Mouse (Mus musculus): ENCODE data around the gene Nckap1. TPM values are rescaled to one million over a fixed set of nuclear protein-coding genes. Genes with fewer than 3 reads are reported as not detected.

The Nckap1 gene
- polyA plus RNA-seq, 1 experiment from 2014 or later = 59.8 TPM

DNA sequence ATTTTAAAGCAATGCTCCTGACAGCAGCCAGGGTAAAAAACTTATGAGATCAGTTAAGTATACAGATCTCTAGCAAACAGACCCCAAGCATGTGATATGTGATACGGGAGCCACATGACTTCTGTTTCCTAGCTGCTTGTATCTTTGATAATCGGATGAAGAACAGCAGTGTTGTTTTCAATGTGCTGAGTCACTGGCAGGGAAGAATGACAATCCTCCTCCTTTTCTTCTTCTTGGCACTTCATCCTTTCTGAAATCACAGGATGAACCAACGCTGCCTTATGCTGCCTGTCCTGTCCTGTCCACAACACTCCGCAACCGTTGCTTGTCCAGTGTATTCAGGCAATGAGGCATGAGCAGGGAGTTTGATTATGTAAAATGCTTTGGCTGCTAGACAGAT, 15.8 kb upstream of the Nckap1 start:
- Histone ChIP-seq H3K36me3 (no peaks in the 10 kb centered on the region), H3K27ac (no peak overlapping the region), H3K9me3 (no peaks in the 10 kb centered on the region), H3K27me3 (no peaks in the 10 kb centered on the region), H3K4me3 (no peak overlapping the region), H3K9ac (no peak overlapping the region), H3K4me1 (no peaks in the 10 kb centered on the region), H3K4me2 (no peak overlapping the region)
- ATAC-seq (ENCODE audit: insufficient number of reproducible peaks, insufficient read depth, low FRiP score, low TSS enrichment, low read depth) = no peak
- WGBS = 63% methylated on average over 5 of the region's 5 CpGs

DNA sequence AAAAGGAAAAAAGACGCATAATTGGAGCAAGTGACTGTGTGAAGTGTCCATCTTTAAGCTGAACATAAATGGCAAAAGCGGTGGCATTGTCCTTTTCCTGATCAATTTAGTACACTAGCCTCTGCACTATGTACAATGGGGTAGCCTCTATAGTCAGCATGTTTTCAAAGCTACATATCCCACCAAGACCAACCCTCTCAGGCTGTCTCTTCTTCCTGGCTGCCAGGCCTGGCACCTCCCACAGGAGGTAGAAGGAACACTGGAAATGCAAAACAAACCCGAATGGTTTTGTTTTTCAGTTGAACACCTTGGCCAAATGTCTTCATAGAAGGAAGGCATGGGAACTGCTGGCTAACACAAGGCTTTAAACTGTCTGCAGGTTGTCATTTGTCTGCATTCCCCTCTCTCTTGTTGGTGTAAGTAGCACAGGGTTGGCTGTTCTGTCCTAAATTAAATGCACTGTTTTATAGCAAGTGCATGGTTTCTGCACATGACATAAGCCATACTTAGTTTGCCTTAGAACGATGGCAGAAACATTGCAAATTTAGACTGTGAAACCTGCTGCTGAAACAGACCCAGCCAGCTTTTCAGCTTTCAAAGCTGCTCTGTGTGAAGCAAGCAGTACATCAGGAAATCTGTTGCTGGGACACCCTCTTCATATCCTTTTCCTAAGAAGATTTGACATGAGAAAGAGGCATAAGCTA, 13.2 kb upstream of the Nckap1 start:
- Histone ChIP-seq H3K36me3 (no peaks in the 10 kb centered on the region), H3K4me3 (no peak overlapping the region), H3K27ac (no peak overlapping the region), H3K27me3 (no peaks in the 10 kb centered on the region), H3K4me1 (no peaks in the 10 kb centered on the region), H3K4me2 (no peak overlapping the region), H3K9ac (no peak overlapping the region), H3K9me3 (no peaks in the 10 kb centered on the region)
- no peak for ATAC-seq (ENCODE audit: insufficient number of reproducible peaks, insufficient read depth, low FRiP score, low TSS enrichment, low read depth)
- WGBS = 66% methylated on average over 4 of the region's 4 CpGs

DNA sequence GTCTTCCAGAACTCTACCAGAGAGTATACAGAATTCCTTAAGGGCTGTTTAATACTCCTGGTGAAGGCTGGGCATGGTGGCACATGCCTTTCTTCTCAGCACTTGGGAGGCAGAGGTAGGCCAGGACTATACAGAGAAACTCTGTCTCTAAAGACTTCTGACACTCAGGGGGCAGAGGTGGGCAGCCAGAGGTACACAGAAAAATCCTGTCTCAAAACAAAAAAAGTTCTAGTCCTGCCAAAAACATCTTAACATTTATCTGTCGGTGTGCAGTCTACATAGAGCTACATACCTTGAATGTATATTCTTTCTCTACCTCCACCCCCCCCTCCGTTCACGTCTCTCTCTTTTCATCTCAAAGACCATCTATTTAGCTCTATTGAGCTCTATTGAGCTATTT, 1.2 kb upstream of the Nckap1 start:
- Histone ChIP-seq H3K27me3 (no peaks in the 10 kb centered on the region), H3K9ac (no peak overlapping the region), H3K27ac (no peak overlapping the region), H3K9me3 (no peaks in the 10 kb centered on the region), H3K4me3 (no peak overlapping the region), H3K4me2 (no peak overlapping the region), H3K36me3 (no peaks in the 10 kb centered on the region), H3K4me1 (peaks cover 13% of the 10 kb centered on the region)
- no peak for ATAC-seq (ENCODE audit: insufficient number of reproducible peaks, insufficient read depth, low FRiP score, low TSS enrichment, low read depth)
- WGBS = 78% methylated on average over 3 of the region's 3 CpGs

DNA sequence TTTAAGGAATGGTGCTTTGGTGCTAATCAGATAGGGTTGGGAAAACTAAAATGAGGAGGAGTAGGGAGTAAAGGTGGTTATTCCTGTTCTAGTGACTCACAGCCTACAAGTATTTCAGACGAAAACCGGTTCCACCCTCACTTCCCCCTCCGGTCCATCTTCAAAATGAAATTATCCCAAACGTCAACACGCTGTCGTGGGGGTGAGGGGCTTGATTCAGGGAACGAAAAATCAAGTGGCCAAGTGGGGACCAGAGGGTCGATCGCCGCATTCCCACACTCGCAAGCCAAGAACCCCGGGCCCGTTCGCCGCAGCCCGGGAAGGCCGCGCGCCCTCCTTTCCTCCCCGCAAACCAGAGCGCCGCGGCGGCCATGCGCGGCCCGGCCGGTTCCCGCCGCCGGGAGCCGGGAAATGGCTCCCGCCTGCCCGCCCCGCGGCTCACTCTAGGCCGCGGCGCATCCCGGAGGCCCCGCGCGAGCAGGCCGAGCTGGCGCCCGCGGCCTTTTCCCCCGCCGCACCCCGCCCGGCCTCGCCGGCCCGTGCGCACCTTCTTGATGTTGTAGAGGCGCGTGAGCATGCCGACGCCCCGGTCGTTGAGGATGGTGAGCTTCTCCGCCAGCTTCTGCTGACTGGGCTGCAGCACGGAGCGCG, 744 bp downstream of the Nckap1 start:
- peak overlapping the region; percentile 97 for H3K27ac ChIP-seq
- peak overlapping the region; percentile 99 for H3K9ac ChIP-seq
- ATAC-seq (ENCODE audit: insufficient number of reproducible peaks, insufficient read depth, low FRiP score, low TSS enrichment, low read depth) = peak; percentile 70
- peak overlapping the region; percentile 72 for H3K4me2 ChIP-seq
- no peaks in the 10 kb centered on the region for H3K36me3 ChIP-seq
- H3K4me1 ChIP-seq = peaks cover 13% of the 10 kb centered on the region
- H3K27me3 ChIP-seq = no peaks in the 10 kb centered on the region
- WGBS = under 1% methylated on average over 62 of the region's 65 CpGs
- H3K9me3 ChIP-seq = no peaks in the 10 kb centered on the region
- peak overlapping the region; percentile 89 for H3K4me3 ChIP-seq

DNA sequence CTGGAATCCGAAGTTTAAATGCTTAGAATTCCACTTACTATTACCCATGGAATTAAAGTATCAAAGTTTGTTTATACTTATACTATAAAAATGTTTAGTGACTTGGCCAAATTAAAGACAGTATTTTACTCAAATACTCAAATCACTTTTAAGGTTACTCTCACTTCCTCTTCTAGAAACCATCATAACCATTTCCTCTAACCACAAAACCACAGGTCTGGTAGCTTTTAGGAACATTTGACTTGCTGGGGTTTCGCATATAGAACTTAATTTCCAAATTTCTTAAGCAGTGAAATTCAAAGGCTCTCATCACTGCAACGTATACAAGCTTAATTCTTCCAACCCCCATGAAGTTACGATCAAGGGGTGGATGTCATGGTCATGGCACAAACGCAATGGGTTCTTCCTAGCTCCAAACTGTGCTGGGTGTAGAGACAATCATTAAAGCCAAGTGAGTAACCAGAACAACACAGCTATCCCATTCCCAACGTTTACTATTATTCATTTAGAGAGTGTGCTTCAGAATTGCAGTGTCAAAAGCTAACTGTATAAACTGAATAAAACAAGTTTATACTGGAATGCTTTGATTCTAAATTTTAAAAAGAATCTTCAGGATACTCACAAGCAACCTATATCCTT, 1.8 kb downstream of the Nckap1 start:
- no peaks in the 10 kb centered on the region for H3K36me3 ChIP-seq
- H3K9me3 ChIP-seq = no peaks in the 10 kb centered on the region
- no peaks in the 10 kb centered on the region for H3K27me3 ChIP-seq
- H3K4me1 ChIP-seq = peaks cover 13% of the 10 kb centered on the region
- WGBS = 25% methylated on average over 6 of the region's 6 CpGs
- peak overlapping the region; percentile 52; the same call in 1 of the 2 replicates for H3K9ac ChIP-seq
- H3K27ac ChIP-seq = no peak overlapping the region
- ATAC-seq (ENCODE audit: insufficient number of reproducible peaks, insufficient read depth, low FRiP score, low TSS enrichment, low read depth) = no peak
- H3K4me3 ChIP-seq = peak overlapping the region; percentile 36
- peak overlapping the region; percentile 72 for H3K4me2 ChIP-seq

DNA sequence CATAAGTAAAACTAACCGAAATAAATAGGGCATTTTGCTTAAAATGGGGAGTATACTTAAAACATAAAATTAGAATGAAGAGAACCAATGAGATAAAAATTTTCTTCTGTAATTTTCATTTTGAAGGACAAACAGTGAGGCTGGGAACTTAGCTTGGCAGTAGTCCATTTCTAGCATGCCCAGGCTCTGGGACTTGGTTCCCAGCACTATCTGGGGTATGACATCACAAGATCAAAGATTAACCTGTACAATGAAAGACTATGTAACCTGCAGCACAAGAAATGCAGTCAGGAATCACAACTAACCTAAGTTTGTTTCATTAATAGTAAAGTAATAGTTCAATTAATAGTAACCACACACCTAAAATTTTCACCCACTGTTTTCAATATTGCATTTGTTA, 3.9 kb downstream of the Nckap1 start:
- Histone ChIP-seq H3K9ac (no peak overlapping the region), H3K9me3 (no peaks in the 10 kb centered on the region), H3K4me3 (no peak overlapping the region), H3K27ac (no peak overlapping the region), H3K36me3 (no peaks in the 10 kb centered on the region), H3K4me2 (no peak overlapping the region), H3K27me3 (no peaks in the 10 kb centered on the region), H3K4me1 (peaks cover 13% of the 10 kb centered on the region)
- no peak for ATAC-seq (ENCODE audit: insufficient number of reproducible peaks, insufficient read depth, low FRiP score, low TSS enrichment, low read depth)
- 95% methylated on average over 1 of the region's 1 CpGs for WGBS

DNA sequence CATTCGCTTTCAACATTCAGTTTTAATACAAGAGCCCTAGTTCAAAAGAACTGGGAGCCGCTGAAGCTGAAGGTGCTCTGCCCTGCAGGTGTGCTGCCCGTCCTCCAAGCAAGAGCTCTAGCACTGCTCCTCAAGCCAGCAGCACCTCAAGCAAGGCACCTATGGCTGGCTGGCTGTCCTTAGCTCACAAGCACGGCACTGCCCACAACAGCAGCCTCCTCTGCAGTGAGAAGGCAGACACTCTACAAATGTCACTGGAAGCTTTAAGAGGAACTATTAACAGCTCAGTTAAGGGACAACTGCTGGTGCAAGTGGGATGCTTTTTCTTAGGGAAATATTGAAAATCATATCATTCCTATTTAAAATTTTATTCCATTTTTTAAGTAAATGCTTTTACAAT, 10.5 kb downstream of the Nckap1 start:
- H3K4me2 ChIP-seq = no peak overlapping the region
- H3K27me3 ChIP-seq = no peaks in the 10 kb centered on the region
- H3K4me3 ChIP-seq = no peak overlapping the region
- no peak for ATAC-seq (ENCODE audit: insufficient number of reproducible peaks, insufficient read depth, low FRiP score, low TSS enrichment, low read depth)
- WGBS = 64% methylated on average over 4 of the region's 4 CpGs
- no peak overlapping the region for H3K27ac ChIP-seq
- H3K4me1 ChIP-seq = peaks cover 3% of the 10 kb centered on the region; the same call in 1 of the 2 replicates
- no peaks in the 10 kb centered on the region for H3K9me3 ChIP-seq
- no peak overlapping the region for H3K9ac ChIP-seq
- H3K36me3 ChIP-seq = no peaks in the 10 kb centered on the region

DNA sequence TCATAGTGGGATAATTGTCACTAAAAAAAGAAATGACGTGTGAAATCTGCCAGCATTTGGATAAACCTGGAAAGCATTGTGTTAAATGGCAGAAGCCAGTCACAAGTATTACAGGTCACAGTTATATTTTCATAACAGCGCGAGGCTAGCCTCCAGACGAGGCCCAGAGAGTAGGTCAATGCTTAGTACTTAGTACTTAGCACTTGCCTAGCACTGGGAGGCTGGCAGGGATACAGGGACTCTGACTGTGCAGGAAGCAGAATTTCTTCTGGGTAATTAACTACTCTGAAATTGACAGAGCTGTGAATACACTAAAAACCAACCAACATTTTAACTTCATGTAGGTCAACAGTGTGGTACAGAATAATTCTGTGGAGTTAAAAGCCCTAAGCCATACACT, 13.8 kb downstream of the Nckap1 start:
- Histone ChIP-seq H3K4me2 (no peak overlapping the region), H3K4me1 (peaks cover 3% of the 10 kb centered on the region; the same call in 1 of the 2 replicates), H3K27me3 (no peaks in the 10 kb centered on the region), H3K36me3 (no peaks in the 10 kb centered on the region), H3K9ac (no peak overlapping the region), H3K4me3 (no peak overlapping the region), H3K27ac (no peak overlapping the region), H3K9me3 (no peaks in the 10 kb centered on the region)
- no peak for ATAC-seq (ENCODE audit: insufficient number of reproducible peaks, insufficient read depth, low FRiP score, low TSS enrichment, low read depth)
- WGBS = 90% methylated on average over 4 of the region's 4 CpGs

DNA sequence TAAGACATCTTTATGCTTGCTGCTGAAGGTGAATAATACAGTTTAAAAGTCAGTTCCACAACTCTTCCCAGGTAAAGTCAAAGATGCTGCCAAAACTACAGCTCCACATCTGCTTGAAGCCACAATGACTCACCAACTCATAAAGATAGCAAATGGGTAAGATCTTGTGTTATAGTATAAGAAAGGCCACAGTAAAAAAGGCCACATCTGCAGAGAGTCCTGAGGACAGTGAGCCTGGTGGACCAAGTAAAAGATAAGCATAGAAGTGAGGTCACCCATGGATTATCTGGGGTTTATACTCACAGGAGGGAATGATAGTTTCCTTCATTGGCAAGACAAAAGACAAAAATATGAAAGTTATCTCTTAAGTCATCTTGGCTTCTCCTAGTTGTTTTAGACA, 18.9 kb downstream of the Nckap1 start:
- H3K4me3 ChIP-seq = no peak overlapping the region
- no peak overlapping the region for H3K4me2 ChIP-seq
- no peaks in the 10 kb centered on the region for H3K9me3 ChIP-seq
- peaks cover 11% of the 10 kb centered on the region for H3K36me3 ChIP-seq
- no peak overlapping the region for H3K9ac ChIP-seq
- no peaks in the 10 kb centered on the region for H3K27me3 ChIP-seq
- ATAC-seq (ENCODE audit: insufficient number of reproducible peaks, insufficient read depth, low FRiP score, low TSS enrichment, low read depth) = no peak
- H3K27ac ChIP-seq = no peak overlapping the region
- H3K4me1 ChIP-seq = no peaks in the 10 kb centered on the region

DNA sequence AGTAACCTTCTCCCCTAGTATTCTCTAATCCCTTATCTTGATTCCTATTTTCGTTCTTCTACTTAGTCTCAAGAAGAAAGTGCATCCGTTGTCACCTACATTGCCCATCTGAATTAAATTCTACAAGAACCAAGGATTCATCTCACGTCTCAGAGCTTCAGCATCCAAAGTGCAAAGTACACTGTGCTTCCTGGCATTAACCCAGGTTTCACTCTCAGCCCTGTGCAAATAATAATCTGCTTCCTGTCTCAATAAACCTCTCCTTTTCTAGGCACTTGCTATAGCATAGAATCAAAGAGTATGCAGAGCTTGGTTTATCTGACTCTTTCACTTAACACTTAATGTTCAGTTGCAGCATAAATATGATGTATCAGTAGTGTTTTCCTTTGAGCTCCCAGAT, 19.7 kb downstream of the Nckap1 start:
- no peak overlapping the region for H3K4me2 ChIP-seq
- H3K27me3 ChIP-seq = no peaks in the 10 kb centered on the region
- H3K9me3 ChIP-seq = no peaks in the 10 kb centered on the region
- ATAC-seq (ENCODE audit: insufficient number of reproducible peaks, insufficient read depth, low FRiP score, low TSS enrichment, low read depth) = no peak
- WGBS = 86% methylated on average over 3 of the region's 3 CpGs
- H3K4me3 ChIP-seq = no peak overlapping the region
- H3K9ac ChIP-seq = no peak overlapping the region
- H3K27ac ChIP-seq = no peak overlapping the region
- H3K36me3 ChIP-seq = peaks cover 11% of the 10 kb centered on the region
- H3K4me1 ChIP-seq = no peaks in the 10 kb centered on the region

DNA sequence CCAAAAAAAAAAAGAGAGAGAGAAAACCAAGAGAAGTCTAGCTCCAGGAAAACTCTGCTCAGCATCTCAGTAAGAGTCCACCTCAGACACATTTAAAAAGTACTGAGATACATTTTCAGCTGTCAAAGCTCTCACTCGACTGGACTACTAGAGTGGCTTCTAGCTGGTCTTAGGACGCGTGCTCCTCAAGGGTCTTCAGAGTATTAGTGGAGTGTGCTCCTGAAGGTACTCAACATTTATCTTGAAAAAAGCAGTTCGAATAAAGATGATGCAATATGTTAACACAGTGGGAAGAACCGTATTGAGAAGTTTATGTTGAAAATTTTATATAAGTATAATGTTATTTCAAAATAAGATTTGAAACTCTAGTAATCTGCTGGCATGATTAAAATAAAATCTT, 20.4 kb downstream of the Nckap1 start:
- H3K4me1 ChIP-seq = peaks cover 1% of the 10 kb centered on the region; the same call in 1 of the 2 replicates
- no peak overlapping the region for H3K4me2 ChIP-seq
- no peak overlapping the region for H3K27ac ChIP-seq
- no peak overlapping the region for H3K9ac ChIP-seq
- H3K9me3 ChIP-seq = no peaks in the 10 kb centered on the region
- WGBS = 96% methylated on average over 5 of the region's 5 CpGs
- peaks cover 11% of the 10 kb centered on the region for H3K36me3 ChIP-seq
- no peak overlapping the region for H3K4me3 ChIP-seq
- H3K27me3 ChIP-seq = no peaks in the 10 kb centered on the region
- no peak for ATAC-seq (ENCODE audit: insufficient number of reproducible peaks, insufficient read depth, low FRiP score, low TSS enrichment, low read depth)

DNA sequence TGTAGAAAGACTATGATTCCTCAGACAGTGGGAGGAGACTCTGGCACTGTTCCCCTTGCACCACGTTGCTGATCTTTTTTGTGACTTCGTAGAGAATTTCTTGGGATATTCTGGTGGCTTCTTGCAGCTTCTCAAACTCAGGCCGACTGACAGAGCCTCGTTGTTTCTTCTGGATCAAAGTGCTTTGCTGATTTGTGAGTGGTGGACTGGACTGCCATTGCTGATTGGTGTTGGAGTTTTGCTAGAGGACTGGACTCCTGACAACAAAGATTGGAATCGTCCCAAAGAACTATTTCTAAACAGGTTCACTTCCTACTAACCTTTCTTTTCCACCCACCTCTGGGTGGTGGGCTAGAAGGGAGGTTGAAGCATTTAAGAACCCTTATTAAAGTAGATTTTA, 21.5 kb downstream of the Nckap1 start:
- H3K4me2 ChIP-seq = no peak overlapping the region
- no peaks in the 10 kb centered on the region for H3K27me3 ChIP-seq
- 92% methylated on average over 5 of the region's 5 CpGs for WGBS
- no peak overlapping the region for H3K4me3 ChIP-seq
- no peak overlapping the region for H3K9ac ChIP-seq
- H3K9me3 ChIP-seq = no peaks in the 10 kb centered on the region
- no peak overlapping the region for H3K27ac ChIP-seq
- H3K36me3 ChIP-seq = peaks cover 11% of the 10 kb centered on the region
- peaks cover 10% of the 10 kb centered on the region; the same call in 1 of the 2 replicates for H3K4me1 ChIP-seq
- no peak for ATAC-seq (ENCODE audit: insufficient number of reproducible peaks, insufficient read depth, low FRiP score, low TSS enrichment, low read depth)

Data from embryonic facial prominence, embryonic 13.5 days (tissue).